In genomic region chr8:94602471-94603131, GRCm38 (mm10) we compare ENCODE assay signal across 8 mouse cellular contexts. TPM values are rescaled to one million over a fixed set of nuclear protein-coding genes. Genes with fewer than 3 reads are reported as not detected.
DNase-seq lines count a peak whose midpoint lies in the region; ATAC-seq and TF ChIP-seq lines count a peak whose summit lies in the region.

No protein-coding gene starts in this region.

- intact Hi-C loops in gastrocnemius, adult 2 months (cut with DNase I): no loop called here
- intact Hi-C loops in gastrocnemius, postnatal 36 days (cut with DNase I): no loop called here

- DNase-seq in gastrocnemius, adult 2 months: peak; percentile 52
- no peak for DNase-seq in gastrocnemius, postnatal 36 days
- no peak for DNase-seq in G1E (ENCODE audit: low spot score)
- peak; percentile 41 for DNase-seq in embryo, embryonic 9.5 days (ENCODE audit: extremely low spot score)
- peak; percentile 45 to 61 for DNase-seq in kidney, postnatal 25 days
- DNase-seq in thymus, postnatal 25 days: peak; percentile 41

- peaks cover 29% of the 10 kb centered on the region for H3K4me1 ChIP-seq in G1E (ENCODE audit: insufficient read depth, low read depth, low read length)
- H3K4me1 ChIP-seq in heart, embryonic 16.5 days (ENCODE audit: control insufficient read depth, insufficient read depth, low read length): peaks cover 16% of the 10 kb centered on the region
- H3K4me1 ChIP-seq in megakaryocyte, embryonic 14.5 days: peaks cover 46% of the 10 kb centered on the region

- ATAC-seq in G1E (ENCODE audit: extremely low read depth, insufficient number of reproducible peaks, low FRiP score, poor library complexity, severe bottlenecking): no peak
- ATAC-seq in heart, embryonic 16.5 days (replicated peaks; ENCODE audit: extremely low read depth, insufficient read depth, low FRiP score): no peak

- peak overlapping the region; percentile 100 for H3K4me3 ChIP-seq in gastrocnemius, adult 2 months
- H3K4me3 ChIP-seq in G1E (ENCODE audit: low read depth, low read length): peak overlapping the region; percentile 84
- peak overlapping the region; percentile 78 for H3K4me3 ChIP-seq in heart, embryonic 16.5 days (ENCODE audit: low read length)
- H3K4me3 ChIP-seq in megakaryocyte, embryonic 14.5 days (replicated peaks): peak overlapping the region; percentile 100

- peaks cover 21% of the 10 kb centered on the region for H3K36me3 ChIP-seq in G1E (replicated peaks)
- H3K36me3 ChIP-seq in heart, embryonic 16.5 days (ENCODE audit: control insufficient read depth, insufficient read depth): no peaks in the 10 kb centered on the region
- peaks cover 15% of the 10 kb centered on the region for H3K36me3 ChIP-seq in megakaryocyte, embryonic 14.5 days (replicated peaks; ENCODE audit: low read length)

- H3K9me3 ChIP-seq in G1E (replicated peaks): no peaks in the 10 kb centered on the region
- no peaks in the 10 kb centered on the region for H3K9me3 ChIP-seq in heart, embryonic 16.5 days (replicated peaks; ENCODE audit: control insufficient read depth, low read length)
- H3K9me3 ChIP-seq in megakaryocyte, embryonic 14.5 days: no peaks in the 10 kb centered on the region

- H3K27ac ChIP-seq in gastrocnemius, adult 2 months: peak overlapping the region; percentile 95
- H3K27ac ChIP-seq in heart, embryonic 16.5 days (ENCODE audit: low read length): peak overlapping the region; percentile 85

- H3K9ac ChIP-seq in heart, embryonic 16.5 days (ENCODE audit: low read length): peak overlapping the region; percentile 90

- no peak for TF ChIP-seq CTCF in gastrocnemius, adult 2 months (IDR thresholded peaks at IDR 0.05)
- TF ChIP-seq CTCF in G1E (IDR thresholded peaks at IDR 0.05; ENCODE audit: low read depth, low read length): no peak

- peak overlapping the region; percentile 95 for H3K4me2 ChIP-seq in heart, embryonic 16.5 days (ENCODE audit: low read depth, low read length)

- no peaks in the 10 kb centered on the region for H3K27me3 ChIP-seq in G1E (ENCODE audit: insufficient read depth, low read length)
- no peaks in the 10 kb centered on the region for H3K27me3 ChIP-seq in heart, embryonic 16.5 days (ENCODE audit: control insufficient read depth, insufficient read depth, low read length)
- H3K27me3 ChIP-seq in megakaryocyte, embryonic 14.5 days (replicated peaks): no peaks in the 10 kb centered on the region

- under 1% methylated on average over 31 of the region's 31 CpGs for WGBS in heart, embryonic 16.5 days

RNA-seq across cellular contexts. Expression of gene Fam192a, which starts 0.8 kb away (rescaled TPM):
- total RNA-seq in gastrocnemius, adult 2 months (2021): 10 to 100 TPM; 17.9 to 22.6 TPM
- total RNA-seq in gastrocnemius, postnatal 36 days (2021): 10 to 100 TPM; 16.2 to 20.1 TPM
- total RNA-seq in G1E (2014; fragmentation: Nextera tagmentation) (53.3 and 65.7 TPM in 2 replicates), G1E (2017) (81.1 and 103 TPM in 2 replicates)
- polyA plus RNA-seq in G1E (2012): 103 and 122 TPM in 2 replicates
- polyA plus RNA-seq in heart, embryonic 16.5 days (2015; fragmentation: Nextera tagmentation; extraction: Ambion mirVana): 34.7 and 42.1 TPM in 2 replicates
- polyA plus RNA-seq in megakaryocyte, embryonic 14.5 days (2012; ENCODE audit: insufficient read depth, low replicate concordance): 11.1 and 44.5 TPM in 2 replicates

RNA-seq across cellular contexts. Expression of gene Rspry1, which starts 0.9 kb away (rescaled TPM):
- total RNA-seq in gastrocnemius, adult 2 months (2021): 10 to 100 TPM in 1 of 2 experiments, 1 to 10 TPM in 1; 8.5 to 10.8 TPM
- 1 to 10 TPM; 7.3 to 9.3 TPM for total RNA-seq in gastrocnemius, postnatal 36 days (2021)
- 136 and 144 TPM in 2 replicates for total RNA-seq in G1E (2014; fragmentation: Nextera tagmentation)
- total RNA-seq in G1E (2017): 114 and 123 TPM in 2 replicates
- polyA plus RNA-seq in G1E (2012): 12.0 and 14.9 TPM in 2 replicates
- polyA plus RNA-seq in heart, embryonic 16.5 days (2015; fragmentation: Nextera tagmentation; extraction: Ambion mirVana): 23.6 and 26.8 TPM in 2 replicates
- polyA plus RNA-seq in megakaryocyte, embryonic 14.5 days (2012; ENCODE audit: insufficient read depth, low replicate concordance): 0.56 and 3.4 TPM in 2 replicates

Comparison
In these comparisons a context has a peak if more than half of its experiments do, and no peak if none do; other contexts are left out.
1. DNase-seq: peak in gastrocnemius, adult 2 months (single experiment), embryo, embryonic 9.5 days (single experiment), kidney, postnatal 25 days (2 of 2) and thymus, postnatal 25 days (single experiment); none in gastrocnemius, postnatal 36 days (0 of 2) and G1E (single experiment).
2. RNA of gene Rspry1, which starts 0.9 kb away (total RNA-seq): 114 to 144 TPM in G1E; 8.5 to 10.8 TPM in gastrocnemius, adult 2 months and 7.3 to 9.3 TPM in gastrocnemius, postnatal 36 days; every median in the first group is over 4 times any median in the second.
3. Peak in every context shown above with its lines, with median percentiles within 50 percentile points of each other: H3K4me3 ChIP-seq.